Mouse (Mus musculus) CH12.LX (cell line): ENCODE measurements around the gene Zfp697. TPM values are rescaled to one million over a fixed set of nuclear protein-coding genes. Genes with fewer than 3 reads are reported as not detected.

Experiments used
- DNase-seq: peaks from one replicate; pipeline ENCODE4 v3.0.0-alpha.2; 2013; ENCODE audit errors: extremely low read depth
- H3K27ac ChIP-seq: 2 replicates; pipeline ENCODE4 v1.5.1; 2012; ENCODE audit warnings: low read depth, mild to moderate bottlenecking, control low read depth, moderate library complexity; ENCODE audit not compliant: insufficient read depth
- H3K27me3 ChIP-seq: replicated peaks from 2 replicates; pipeline ENCODE3; 2012; ENCODE audit warnings: inconsistent platforms
- H3K36me3 ChIP-seq, 2 experiments: replicated peaks in 1 of 2; 2 replicates each; pipeline versions ENCODE3 to v1.6.1; 2012; ENCODE audit warnings: inconsistent platforms in 1 of 2, low read length in 1 of 2, mild to moderate bottlenecking in 1 of 2, mixed read lengths in 1 of 2, moderate library complexity in 1 of 2; ENCODE audit not compliant: control insufficient read depth in 1 of 2, insufficient read depth in 1 of 2
- H3K4me1 ChIP-seq, 2 experiments: 2 replicates each; pipeline ENCODE4 v1.6.1; 2012; ENCODE audit warnings: inconsistent platforms in 1 of 2, moderate library complexity in 1 of 2; ENCODE audit not compliant: insufficient read depth in 2 of 2, control insufficient read depth in 1 of 2
- H3K4me2 ChIP-seq: 2 replicates; pipeline ENCODE4 v1.6.1; 2012; ENCODE audit warnings: low read depth, mild to moderate bottlenecking, control low read depth; ENCODE audit not compliant: poor library complexity, insufficient read depth, severe bottlenecking
- H3K4me3 ChIP-seq, 3 experiments: fragments of 150-350 bp in 1 of 3; sonication (generic) in 1 of 3; replicated peaks in 1 of 3; 2 replicates each; pipeline versions ENCODE3 to v1.5.1; 2011 to 2012; ENCODE audit warnings: low read depth in 2 of 3, low read length in 2 of 3, mild to moderate bottlenecking in 2 of 3, moderate library complexity in 2 of 3, control low read depth in 1 of 3, improper control_type of control experiment in 1 of 3, inconsistent platforms in 1 of 3, mixed read lengths in 1 of 3; ENCODE audit not compliant: poor library complexity in 1 of 3
- H3K79me2 ChIP-seq: replicated peaks from 2 replicates; pipeline ENCODE4 v1.6.1; 2012; ENCODE audit warnings: mild to moderate bottlenecking, moderate library complexity; ENCODE audit not compliant: control insufficient read depth, poor library complexity, insufficient read depth, severe bottlenecking; ENCODE audit errors: extremely low read depth
- H3K9ac ChIP-seq: 2 replicates; pipeline ENCODE4 v1.6.1; 2012; ENCODE audit warnings: low read depth, mild to moderate bottlenecking, control low read depth, moderate library complexity; ENCODE audit not compliant: insufficient read depth
- H3K9me3 ChIP-seq: replicated peaks from 2 replicates; pipeline ENCODE3; 2012; ENCODE audit warnings: low read length, inconsistent platforms, mixed read lengths
- BHLHE40 ChIP-seq: IDR thresholded peaks from 2 replicates; pipeline ENCODE4 v1.6.1; 2011; ENCODE audit warnings: mild to moderate bottlenecking, low read depth, low read length, improper control_type of control experiment
- CHD1 ChIP-seq: IDR thresholded peaks from 2 replicates; pipeline ENCODE4 v1.6.1; 2012; ENCODE audit warnings: low read depth, low read length, improper control_type of control experiment, inconsistent platforms
- CTCF ChIP-seq, 2 experiments: IDR thresholded peaks in 1 of 2; conservative IDR thresholded peaks in 1 of 2; 2 replicates each; pipeline ENCODE4 v1.5.1; 2011 to 2012; ENCODE audit warnings: low read depth in 2 of 2, low read length in 2 of 2, improper control_type of control experiment in 1 of 2, inconsistent platforms in 1 of 2, mild to moderate bottlenecking in 1 of 2, moderate library complexity in 1 of 2
- ETS1 ChIP-seq: conservative IDR thresholded peaks from 2 replicates; pipeline ENCODE4 v1.6.1; 2012; ENCODE audit warnings: low read depth, mild to moderate bottlenecking, inconsistent platforms, low read length, improper control_type of control experiment, moderate library complexity
- HCFC1 ChIP-seq: IDR thresholded peaks from 2 replicates; pipeline ENCODE4 v1.6.1; 2012; ENCODE audit warnings: low read depth, mild to moderate bottlenecking, inconsistent platforms, low read length, improper control_type of control experiment
- JUND ChIP-seq: conservative IDR thresholded peaks from 2 replicates; pipeline ENCODE4 v1.6.1; 2011; ENCODE audit warnings: low read depth, low read length, improper control_type of control experiment
- KAT2A ChIP-seq: IDR thresholded peaks from 2 replicates; pipeline ENCODE4 v1.6.1; 2012; ENCODE audit warnings: low read length, improper control_type of control experiment, inconsistent platforms; ENCODE audit not compliant: insufficient replicate concordance
- MEF2A ChIP-seq: IDR thresholded peaks from 2 replicates; pipeline ENCODE4 v1.6.1; 2014; ENCODE audit warnings: low read depth, mild to moderate bottlenecking, inconsistent platforms, low read length, improper control_type of control experiment, borderline replicate concordance
- MXI1 ChIP-seq: IDR thresholded peaks from 2 replicates; pipeline ENCODE4 v1.6.1; 2011; ENCODE audit warnings: mild to moderate bottlenecking, low read depth, low read length, improper control_type of control experiment
- NELFE ChIP-seq: IDR thresholded peaks from 2 replicates; pipeline ENCODE4 v1.6.1; 2011; ENCODE audit warnings: low read depth, low read length, improper control_type of control experiment
- POLR2AphosphoS2 ChIP-seq: IDR thresholded peaks from 2 replicates; pipeline ENCODE4 v1.6.1; 2011; ENCODE audit warnings: low read depth, low read length, improper control_type of control experiment
- RAD21 ChIP-seq: IDR thresholded peaks from 2 replicates; pipeline ENCODE4 v1.6.1; 2011; ENCODE audit warnings: low read depth, mild to moderate bottlenecking, low read length, improper control_type of control experiment, moderate library complexity
- RCOR1 ChIP-seq: conservative IDR thresholded peaks from 2 replicates; pipeline ENCODE4 v1.6.1; 2012; ENCODE audit warnings: low read depth, mild to moderate bottlenecking, inconsistent platforms, low read length, improper control_type of control experiment
- SIN3A ChIP-seq: IDR thresholded peaks from 2 replicates; pipeline ENCODE4 v1.6.1; 2012; ENCODE audit warnings: low read length, improper control_type of control experiment, inconsistent platforms
- SMC3 ChIP-seq: IDR thresholded peaks from 2 replicates; pipeline ENCODE4 v1.6.1; 2011; ENCODE audit warnings: low read depth, low read length, improper control_type of control experiment
- TBP ChIP-seq: conservative IDR thresholded peaks from 2 replicates; pipeline ENCODE4 v1.6.1; 2011; ENCODE audit warnings: low read depth, low read length, improper control_type of control experiment
- ZC3H11A ChIP-seq: IDR thresholded peaks from 2 replicates; pipeline ENCODE4 v1.6.1; 2012; ENCODE audit warnings: low read depth, mild to moderate bottlenecking, inconsistent platforms, low read length, improper control_type of control experiment
- ZMIZ1 ChIP-seq: IDR thresholded peaks from 2 replicates; pipeline ENCODE4 v1.6.1; 2012; ENCODE audit warnings: low read depth, mild to moderate bottlenecking, inconsistent platforms, low read length, improper control_type of control experiment
- ZNF384 ChIP-seq: IDR thresholded peaks from 2 replicates; pipeline ENCODE4 v1.6.1; 2012; ENCODE audit warnings: low read depth, low read length, improper control_type of control experiment, inconsistent platforms
- dilution Hi-C: fragments of 300-500 bp; cut with MboI; formaldehyde crosslinking; loops from 2 replicates; pipeline ENCODE4 v1.14.3; 2020; ENCODE audit warnings: low sequenced_read_pairs; ENCODE audit not compliant: extremely low pct_unique_long_range_greater_than_20kb, extremely low pct_ligation_motif_present
- in situ Hi-C: fragments of 300-500 bp; cut with MboI; formaldehyde crosslinking; loops from 3 replicates; pipeline ENCODE4 v1.14.3; 2019; ENCODE audit warnings: low sequenced_read_pairs, low pct_ligation_motif_present, low pct_unique_long_range_greater_than_20kb, mixed read lengths
- polyA plus RNA-seq: library from polyadenylated mRNA; unstranded; fragments of >175 nt; gene quantifications from 2 replicates; pipeline ENCODE4 v1.2.1, GENCODE M21; 2012; ENCODE audit warnings: low read depth; ENCODE audit not compliant: insufficient read length
- total RNA-seq, 2 experiments: library from RNA; depleted of rRNA; stranded (reverse); fragments of 300-350 nt in 1 of 2; fragments of >200 nt in 1 of 2; gene quantifications; 2 replicates each; pipeline ENCODE4 v1.2.3; 2012 to 2014

Gene Zfp697
- total and polyA plus RNA-seq, 3 experiments: not detected

DNA sequence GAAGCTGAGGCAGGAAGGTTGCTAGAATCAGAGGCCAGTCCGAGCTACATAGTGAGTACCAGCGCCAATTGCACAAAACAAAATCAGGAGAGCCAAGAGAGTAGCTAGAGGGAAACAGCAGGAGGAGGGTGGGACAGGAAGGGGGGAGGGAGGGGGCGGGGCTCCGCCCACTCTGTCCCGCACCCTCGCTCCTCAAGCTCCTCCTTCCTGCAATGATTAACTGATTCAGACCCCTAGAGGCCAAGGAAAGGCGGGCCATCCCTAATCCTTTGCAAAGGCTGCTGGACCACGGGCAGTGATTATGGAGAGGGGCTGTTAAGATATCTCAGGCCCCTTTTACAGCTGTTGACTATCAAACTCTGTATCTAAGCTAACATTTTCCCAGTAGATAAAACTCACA lies 33.6 kb upstream of the Zfp697 start:
- Histone ChIP-seq H3K27ac (peak overlapping the region; percentile 19; the same call in 1 of the 2 replicates), H3K9ac (peak overlapping the region; percentile 45; the same call in 1 of the 2 replicates), H3K36me3 (no peaks in the 10 kb centered on the region), H3K9me3 (no peaks in the 10 kb centered on the region), H3K4me1 (peaks cover 9 to 23% of the 10 kb centered on the region in 2 experiments; a peak in 3 of 4 replicates), H3K4me3 (peak overlapping the region in 2 of 3 experiments; percentile 7 to 45), H3K4me2 (peak overlapping the region; percentile 95), H3K79me2 (no peaks in the 10 kb centered on the region), H3K27me3 (peaks cover 2% of the 10 kb centered on the region)
- DNase-seq: peak; percentile 43
- in situ Hi-C loops (loop anchor here (25.0 kb wide), 1 partner anchor 586 kb away; no protein-coding TSS in a partner anchor), dilution Hi-C loops (no loop called here)
- TF ChIP-seq NELFE (0 out of 2 replicates have a peak, but pooled peaks have one; percentile 6), ETS1 (no peak), KAT2A (no peak)

DNA sequence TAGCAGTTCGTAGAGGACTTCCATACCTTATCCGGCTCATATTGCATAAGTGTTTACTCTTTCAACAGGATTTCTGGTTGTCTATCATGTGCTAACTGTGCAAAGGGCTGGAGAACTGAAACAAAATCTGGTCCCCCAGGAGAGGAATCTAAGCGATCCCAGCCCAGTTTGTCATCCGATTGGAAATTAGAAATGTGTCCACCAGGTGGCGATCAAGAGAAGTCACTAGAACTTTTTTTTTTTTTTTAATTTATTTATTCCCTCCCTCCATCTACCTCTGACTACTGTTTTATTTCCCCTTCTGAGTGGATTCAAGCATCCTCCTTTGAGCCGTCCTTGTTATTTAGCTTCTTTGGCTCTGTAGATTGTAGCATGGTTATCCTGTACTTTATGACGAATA lies 28.4 kb upstream of the Zfp697 start:
- Histone ChIP-seq H3K9ac (no peak overlapping the region), H3K4me2 (no peak overlapping the region), H3K27me3 (peaks cover 3% of the 10 kb centered on the region), H3K27ac (no peak overlapping the region), H3K36me3 (no peaks in the 10 kb centered on the region), H3K9me3 (no peaks in the 10 kb centered on the region), H3K4me1 (peaks cover 4 to 14% of the 10 kb centered on the region in 2 experiments; a peak in 3 of 4 replicates), H3K4me3 (no peak overlapping the region), H3K79me2 (no peaks in the 10 kb centered on the region)
- DNase-seq: peak; percentile 65
- dilution Hi-C loops: no loop called here
- peak; percentile 98 for TF ChIP-seq ZNF384
- no peak for TF ChIP-seq SIN3A
- peak; percentile 25 to 70; a peak in 2 of 4 replicates for TF ChIP-seq CTCF (conservative IDR thresholded peaks at IDR 0.05 in 1 of 2, IDR thresholded peaks at IDR 0.05 in 1 of 2; ENCODE audit: low read depth in 2 of 2, low read length in 2 of 2)
- TF ChIP-seq RAD21: peak; percentile 22
- peak; percentile 69 for TF ChIP-seq SMC3
- in situ Hi-C loops: no loop called here

DNA sequence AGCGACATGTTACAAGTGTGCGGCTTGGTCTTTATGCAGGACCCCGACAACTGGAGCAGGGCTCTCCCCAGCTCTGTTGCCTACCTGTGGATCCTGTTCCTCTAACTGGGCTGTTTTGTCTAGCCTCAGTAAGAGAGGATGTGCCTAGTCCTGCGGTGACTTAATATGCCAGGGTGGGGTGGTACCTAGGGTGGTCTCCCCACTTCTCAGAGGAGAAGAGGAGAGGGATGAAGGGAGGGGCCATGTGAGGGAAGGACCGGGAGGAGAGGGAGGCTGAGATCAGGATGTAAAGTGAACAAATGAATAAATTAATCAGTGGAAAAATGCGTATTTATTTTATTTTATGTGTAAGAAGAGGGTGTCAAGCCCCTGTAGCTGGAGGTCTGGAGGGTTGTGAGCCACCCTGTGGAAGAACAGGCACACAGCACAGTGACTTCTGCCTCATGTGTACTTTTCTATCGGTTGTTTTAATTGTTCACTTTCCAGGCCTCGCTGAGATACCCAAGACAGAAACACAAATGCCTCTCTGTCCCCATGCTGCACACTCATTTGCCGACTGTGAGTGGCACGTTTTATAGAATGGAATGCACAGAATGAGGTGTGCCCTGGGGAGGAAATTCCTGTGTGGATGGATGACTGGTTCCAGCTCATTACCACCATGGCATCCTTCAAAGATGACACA lies 26.8 kb upstream of the Zfp697 start:
- in situ Hi-C loops (no loop called here), dilution Hi-C loops (no loop called here)
- H3K79me2 ChIP-seq: no peaks in the 10 kb centered on the region
- no peaks in the 10 kb centered on the region for H3K36me3 ChIP-seq
- no peak for DNase-seq
- no peaks in the 10 kb centered on the region for H3K9me3 ChIP-seq
- no peak overlapping the region for H3K9ac ChIP-seq
- H3K4me2 ChIP-seq: no peak overlapping the region
- no peak overlapping the region for H3K4me3 ChIP-seq
- H3K4me1 ChIP-seq: peaks cover 2 to 8% of the 10 kb centered on the region in 2 experiments; a peak in 3 of 4 replicates
- H3K27ac ChIP-seq: no peak overlapping the region
- TF ChIP-seq ZMIZ1 (no peak), TBP (no peak), MXI1 (no peak), BHLHE40 (peak; percentile 35), SIN3A (no peak), CTCF (conservative IDR thresholded peaks at IDR 0.05 in 1 of 2, IDR thresholded peaks at IDR 0.05 in 1 of 2; ENCODE audit: low read depth in 2 of 2, low read length in 2 of 2) (peak in 1 of 2 experiments; percentile 43; a peak in 2 of 4 replicates), POLR2AphosphoS2 (no peak), ZNF384 (no peak), CHD1 (no peak), RCOR1 (no peak), MEF2A (no peak), HCFC1 (no peak), ZC3H11A (no peak), JUND (no peak), RAD21 (no peak), SMC3 (peak; percentile 24)
- TF ChIP-seq, all 38 proteins: peak for 3
- H3K27me3 ChIP-seq: peaks cover 2% of the 10 kb centered on the region
